Mouse (Mus musculus): ENCODE data around the gene Angptl4. TPM values are rescaled to one million over a fixed set of nuclear protein-coding genes. Genes with fewer than 3 reads are reported as not detected.
A peak's percentile ranks its signal among the peaks of the same experiment; 100 is the strongest.
"Not testable (repeated sequence)": the region's sequence is repeated elsewhere in the genome, so short reads cannot be mapped to it uniquely, and the experiment has no call there.

Gene Angptl4
- polyA plus RNA-seq, 1 experiment from 2014 or later, result 1.8 TPM

- in situ Hi-C loops (cut with MboI; ENCODE audit: low pct_unique_long_range_greater_than_20kb), result loop anchor here (5.0 kb wide), 1 partner anchor 36 kb away; the partner anchor contains the start of gene Angptl4
- POLR2A ChIA-PET, result no interaction called here
These were observed 35.6 kb downstream of the Angptl4 start for GRCm38 (mm10) chr17:33746011-33746410.

DNA sequence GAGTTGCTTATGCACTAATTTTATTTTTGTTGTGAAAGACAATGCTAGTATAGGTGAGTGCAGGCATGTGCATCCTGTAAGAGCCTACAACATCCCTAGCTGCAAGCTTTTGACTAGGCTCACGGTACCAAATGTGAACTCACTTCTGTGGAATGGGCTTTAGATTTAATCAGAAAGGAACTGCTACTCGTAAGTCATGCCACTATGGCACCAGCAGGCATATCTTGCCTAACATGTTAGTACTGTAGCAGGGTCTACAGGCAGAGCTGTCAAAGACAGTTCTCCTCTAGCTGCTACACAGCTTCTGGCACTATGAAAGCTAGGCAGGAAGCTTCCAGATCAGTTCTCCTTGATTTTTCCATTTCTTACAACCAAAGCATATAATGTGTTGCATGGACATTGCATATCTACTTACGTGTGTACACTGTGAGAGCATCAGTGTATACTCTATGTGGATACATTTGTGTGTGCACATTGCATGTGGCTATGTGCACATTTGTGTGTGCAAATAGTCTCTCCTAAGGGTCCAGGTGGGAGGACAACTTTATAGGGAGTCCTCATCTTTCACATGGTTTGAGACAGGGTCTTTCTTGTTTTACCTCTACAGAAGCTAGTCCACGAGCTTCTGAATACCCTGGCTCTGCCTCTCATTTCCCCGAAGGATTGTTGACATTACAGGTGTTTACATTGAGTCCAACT lies 36.8 kb downstream of the Angptl4 start:
- no peak for ATAC-seq
- no peak for TF ChIP-seq CTCF (IDR thresholded peaks at IDR 0.05)
- ChIA-PET POLR2A (no interaction called here), CTCF (interaction anchor here (1.3 to 3.1 kb wide), 4 partner anchors 14 to 72 kb away, joined by 3 to 8 read pairs (median 6); no protein-coding TSS in a partner anchor)
- in situ Hi-C loops (cut with MboI; ENCODE audit: low pct_unique_long_range_greater_than_20kb), result loop anchor here (5.0 kb wide), 1 partner anchor 37 kb away; the partner anchor contains the start of gene Angptl4
- no peaks in the 10 kb centered on the region for H3K27me3 ChIP-seq
- no peak for DNase-seq (ENCODE audit: low read depth, low spot score)

More at GRCm38 (mm10) chr17:33746011-33746410, 35.6 kb downstream of the Angptl4 start:
- peak; percentile 85 for TF ChIP-seq CTCF (IDR thresholded peaks at IDR 0.05)
- no peak for ATAC-seq
- CTCF ChIA-PET, result interaction anchor here (0.9 to 3.1 kb wide), 5 partner anchors 15 to 53 kb away, joined by 3 to 8 read pairs (median 4); no protein-coding TSS in a partner anchor
- DNase-seq (ENCODE audit: low read depth, low spot score), result no peak
- no peaks in the 10 kb centered on the region for H3K27me3 ChIP-seq

DNA sequence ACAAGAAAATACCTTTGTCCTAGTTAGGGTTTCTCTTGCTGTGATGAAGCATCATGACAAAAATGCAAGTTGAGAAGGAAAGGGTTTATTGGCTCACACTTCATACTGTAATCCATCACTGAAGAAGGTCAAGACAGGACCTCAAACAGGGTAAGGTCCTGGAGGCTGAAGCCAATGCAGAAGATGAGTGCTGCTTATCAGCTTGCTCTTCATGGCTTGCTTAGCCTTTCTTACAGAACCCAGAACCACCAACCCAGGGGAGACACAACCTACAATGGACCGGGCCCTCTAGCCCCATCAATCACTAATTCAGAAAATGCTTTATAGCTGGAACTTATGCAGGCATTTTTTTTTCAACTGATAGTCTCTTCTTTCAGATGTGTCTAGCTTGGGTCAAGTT lies 39.2 kb downstream of the Angptl4 start:
- TF ChIP-seq CTCF (IDR thresholded peaks at IDR 0.05), result no peak
- no peaks in the 10 kb centered on the region for H3K27me3 ChIP-seq
- CTCF ChIA-PET, result no interaction called here
- DNase-seq (ENCODE audit: low read depth, low spot score) (no peak), ATAC-seq (no peak)
- in situ Hi-C loops (cut with MboI; ENCODE audit: low pct_unique_long_range_greater_than_20kb), result no loop called here
- POLR2A ChIA-PET, result no interaction called here

DNA sequence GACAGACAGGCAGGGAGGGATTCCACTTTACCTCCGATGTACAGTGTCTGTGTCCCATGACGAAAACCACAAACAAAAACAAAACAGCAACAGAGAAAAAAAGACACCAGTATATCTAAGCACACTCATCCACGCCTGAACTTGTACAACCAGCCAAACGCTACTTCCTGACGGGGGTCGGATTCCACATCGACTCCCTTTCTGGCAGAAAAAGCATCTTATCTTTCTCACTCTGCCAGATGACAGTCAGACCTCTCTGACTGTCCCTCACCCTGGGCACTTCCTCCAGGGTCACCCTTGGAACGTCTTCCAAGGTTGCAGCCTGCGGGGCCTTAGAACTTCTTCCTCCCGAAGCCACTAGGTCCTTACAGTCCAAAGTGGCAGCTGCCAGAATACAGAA lies 48.1 kb downstream of the Angptl4 start:
- ATAC-seq; CTCF ChIA-PET; in situ Hi-C loops (cut with MboI; ENCODE audit: low pct_unique_long_range_greater_than_20kb); DNase-seq (ENCODE audit: low read depth, low spot score); POLR2A ChIA-PET; H3K27me3 ChIP-seq: not testable (repeated sequence)

DNA sequence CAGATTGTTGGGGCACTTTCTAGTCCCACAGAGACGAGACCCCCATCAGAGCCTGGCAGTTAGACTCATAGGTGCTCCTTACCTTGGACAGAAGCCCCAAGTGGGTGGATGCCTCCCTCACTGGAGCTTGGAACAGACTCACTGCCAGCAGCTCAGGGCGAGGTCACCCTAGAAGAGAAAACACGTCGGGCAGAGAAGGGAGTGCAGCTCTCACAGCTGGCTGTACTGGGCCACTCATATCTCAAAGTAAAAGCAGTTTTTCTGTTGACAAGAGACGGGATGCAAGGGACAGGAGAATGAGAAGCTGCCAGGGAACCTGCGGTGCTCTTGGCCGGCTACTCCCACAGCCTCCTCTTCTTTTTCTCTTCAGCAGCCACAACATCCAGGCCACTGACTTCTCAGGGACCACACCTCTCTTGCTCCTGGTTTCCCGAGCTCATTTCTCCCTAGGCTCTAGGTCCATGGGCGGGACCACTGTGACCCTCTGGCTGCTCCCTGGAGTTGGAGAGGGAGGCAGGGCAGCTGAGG lies 49.0 kb downstream of the Angptl4 start:
- POLR2A ChIA-PET; H3K27me3 ChIP-seq; DNase-seq (ENCODE audit: low read depth, low spot score); ATAC-seq; in situ Hi-C loops (cut with MboI; ENCODE audit: low pct_unique_long_range_greater_than_20kb); CTCF ChIA-PET: not testable (repeated sequence)

GRCm38 (mm10) chr17:33729215-33729614 lies 52.4 kb downstream of the Angptl4 start:
- ChIA-PET CTCF (interaction anchor here (1.0 to 1.1 kb wide), 2 partner anchors 10 to 69 kb away, joined by 3 to 4 read pairs; partner anchors contain the start of gene March2), POLR2A (no interaction called here)
- DNase-seq (ENCODE audit: low read depth, low spot score) (no peak), ATAC-seq (no peak)
- TF ChIP-seq CTCF (IDR thresholded peaks at IDR 0.05), result peak; percentile 50
- in situ Hi-C loops (cut with MboI; ENCODE audit: low pct_unique_long_range_greater_than_20kb), result no loop called here
- no peaks in the 10 kb centered on the region for H3K27me3 ChIP-seq

DNA sequence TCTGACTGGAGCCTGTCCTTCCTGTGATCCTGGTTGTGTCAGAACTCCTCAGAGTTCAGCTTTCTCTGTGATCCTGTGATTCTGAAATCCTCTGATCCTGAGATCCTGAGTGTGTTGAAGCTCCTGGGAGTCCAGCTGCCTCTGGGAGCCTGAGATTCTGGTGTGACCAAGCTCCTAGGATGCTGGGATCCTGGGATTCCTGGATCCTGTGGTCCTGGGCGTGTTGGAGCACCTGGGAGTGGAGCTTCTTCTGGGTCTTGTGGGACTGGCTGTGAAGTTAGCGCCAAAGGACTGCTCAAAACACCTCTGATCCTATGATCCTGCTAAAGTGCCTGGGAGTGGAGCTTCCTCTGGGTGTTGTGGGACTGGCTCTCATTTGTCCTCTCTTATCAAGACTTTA lies 53.2 kb downstream of the Angptl4 start:
- ATAC-seq, result no peak
- TF ChIP-seq CTCF (IDR thresholded peaks at IDR 0.05), result no peak
- CTCF ChIA-PET, result interaction anchor here (1.0 to 1.1 kb wide), 2 partner anchors 10 to 70 kb away, joined by 3 to 4 read pairs; partner anchors contain the start of gene March2
- no peak for DNase-seq (ENCODE audit: low read depth, low spot score)
- in situ Hi-C loops (cut with MboI; ENCODE audit: low pct_unique_long_range_greater_than_20kb), result no loop called here
- POLR2A ChIA-PET, result no interaction called here
- no peaks in the 10 kb centered on the region for H3K27me3 ChIP-seq

Other genes with a start within 250 kb of the Angptl4 start
- gene Myo1f, start 226.1 kb downstream of the Angptl4 start, polyA plus RNA-seq (2021), result not detected
- 33.0 TPM for gene Zfp414, start 152.7 kb downstream of the Angptl4 start, polyA plus RNA-seq (2021)
- 0.56 TPM for gene Pram1, start 143.8 kb downstream of the Angptl4 start, polyA plus RNA-seq (2021)
- 248 TPM for gene Hnrnpm, start 95.0 kb downstream of the Angptl4 start, polyA plus RNA-seq (2021)
- gene March2, start 63.2 kb downstream of the Angptl4 start, polyA plus RNA-seq (2021), result 77.2 TPM
- gene Rab11b, start 21.3 kb downstream of the Angptl4 start, polyA plus RNA-seq (2021), result 222 TPM
- gene Kank3, start 28.7 kb upstream of the Angptl4 start, polyA plus RNA-seq (2021), result 4.1 TPM
- 1,207 TPM for gene Rps28, start 42.7 kb upstream of the Angptl4 start, polyA plus RNA-seq (2021)
- 361 TPM for gene Ndufa7, start 42.7 kb upstream of the Angptl4 start, polyA plus RNA-seq (2021)
- 43.1 TPM for gene Cd320, start 61.3 kb upstream of the Angptl4 start, polyA plus RNA-seq (2021)
- not detected for gene Gm7029, start 92.0 kb upstream of the Angptl4 start, polyA plus RNA-seq (2021)
- 54.0 TPM for gene Kifc1, start 108.8 kb upstream of the Angptl4 start, polyA plus RNA-seq (2021)
- not detected for gene Platr17, start 123.3 kb upstream of the Angptl4 start, polyA plus RNA-seq (2021)
- 37.4 TPM for gene Daxx, start 127.6 kb upstream of the Angptl4 start, polyA plus RNA-seq (2021)
- gene Tapbp, start 134.1 kb upstream of the Angptl4 start, polyA plus RNA-seq (2021), result 155 TPM
- gene Zbtb22, start 134.1 kb upstream of the Angptl4 start, polyA plus RNA-seq (2021), result 30.7 TPM
- 59.6 TPM for gene Rgl2, start 147.7 kb upstream of the Angptl4 start, polyA plus RNA-seq (2021)
- gene Pfdn6, start 158.5 kb upstream of the Angptl4 start, polyA plus RNA-seq (2021), result 115 TPM
- 35.8 TPM for gene Wdr46, start 158.8 kb upstream of the Angptl4 start, polyA plus RNA-seq (2021)
- 2.8 TPM for gene B3galt4, start 169.7 kb upstream of the Angptl4 start, polyA plus RNA-seq (2021)
- gene Vps52, start 174.0 kb upstream of the Angptl4 start, polyA plus RNA-seq (2021), result 56.9 TPM
- 1,854 TPM for gene Rps18, start 174.2 kb upstream of the Angptl4 start, polyA plus RNA-seq (2021)
- gene H2-K1, start 218.5 kb upstream of the Angptl4 start, polyA plus RNA-seq (2021), result 79.5 TPM
- 31.1 TPM for gene Ring1, start 242.8 kb upstream of the Angptl4 start, polyA plus RNA-seq (2021)
- 49.3 TPM for gene H2-Ke6, start 246.2 kb upstream of the Angptl4 start, polyA plus RNA-seq (2021)
- gene Slc39a7, start 249.9 kb upstream of the Angptl4 start, polyA plus RNA-seq (2021), result 189 TPM
- 57.1 TPM for gene Rxrb, start 250.0 kb upstream of the Angptl4 start, polyA plus RNA-seq (2021)